Mouse (Mus musculus) kidney, postnatal 36 days (tissue): ENCODE results near the gene Tspan2.

Experiments
- DNase-seq, 2 experiments: peaks; one replicate each; pipeline ENCODE4 v3.0.0; 2021 to 2022; ENCODE audit warnings: mixed read lengths in 2 of 2

Gene Tspan2

GRCm38 (mm10) chr3:102735031-102735558, 766 bp downstream of the Tspan2 start:
- peak in 1 of 2 experiments; percentile 40 for DNase-seq

- no peak for DNase-seq
These were observed 1.3 kb downstream of the Tspan2 start for GRCm38 (mm10) chr3:102735638-102736037.

DNA sequence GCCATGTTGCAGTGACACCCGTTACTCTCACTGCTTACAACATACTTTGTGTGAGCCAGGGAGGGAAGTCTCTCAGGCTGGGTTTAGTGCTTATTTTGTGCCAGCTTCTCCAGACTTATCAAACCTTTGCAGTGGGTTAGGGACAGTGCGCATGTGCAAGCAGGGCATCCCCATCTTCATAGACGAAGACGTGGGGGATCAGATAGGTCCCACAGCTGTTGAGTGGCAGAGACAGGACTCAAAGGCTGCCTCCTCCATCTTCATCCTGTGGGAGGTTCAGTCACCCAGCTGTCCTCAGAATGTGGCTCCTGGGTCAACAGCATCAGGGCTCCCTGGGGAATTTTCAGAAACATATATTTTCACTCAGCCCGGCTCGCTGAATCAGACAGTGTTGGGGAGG, 2.1 kb downstream of the Tspan2 start:
- no peak for DNase-seq

- DNase-seq, result no peak
These were observed 2.8 kb downstream of the Tspan2 start for GRCm38 (mm10) chr3:102737106-102737505.

- DNase-seq, result peak in 1 of 2 experiments; percentile 35
These were observed 4.0 kb downstream of the Tspan2 start for GRCm38 (mm10) chr3:102738161-102738901.

GRCm38 (mm10) chr3:102738926-102739325, 4.6 kb downstream of the Tspan2 start:
- DNase-seq, result no peak

GRCm38 (mm10) chr3:102742725-102743124, 8.4 kb downstream of the Tspan2 start:
- DNase-seq, result no peak

GRCm38 (mm10) chr3:102743202-102743601, 8.9 kb downstream of the Tspan2 start:
- no peak for DNase-seq

GRCm38 (mm10) chr3:102743781-102744471, 9.6 kb downstream of the Tspan2 start:
- no peak for DNase-seq

GRCm38 (mm10) chr3:102744657-102745056, 10.3 kb downstream of the Tspan2 start:
- DNase-seq, result no peak

GRCm38 (mm10) chr3:102746174-102746573, 11.8 kb downstream of the Tspan2 start:
- no peak for DNase-seq

- DNase-seq, result no peak
These were observed 13.7 kb downstream of the Tspan2 start for GRCm38 (mm10) chr3:102748038-102748437.

DNA sequence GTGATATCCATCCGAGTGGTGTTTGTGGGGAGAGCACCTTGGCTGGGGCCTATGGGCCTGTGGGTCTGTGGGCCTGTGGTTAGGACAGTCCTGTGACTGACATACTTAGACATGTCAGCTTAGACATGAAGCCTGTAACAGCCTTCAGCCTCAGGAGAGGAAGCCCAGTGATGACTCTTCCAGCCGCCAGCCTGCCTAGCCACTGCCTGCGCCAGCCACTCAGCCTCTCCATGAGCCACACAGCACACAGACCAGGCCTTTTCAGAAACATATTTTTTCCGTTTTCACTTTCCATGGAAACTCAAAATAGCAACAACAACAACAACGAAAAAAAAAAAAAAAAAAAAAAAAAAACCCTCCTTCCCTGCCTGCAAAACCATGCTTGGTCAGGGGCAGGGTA, 14.4 kb downstream of the Tspan2 start:
- DNase-seq, result no peak

DNA sequence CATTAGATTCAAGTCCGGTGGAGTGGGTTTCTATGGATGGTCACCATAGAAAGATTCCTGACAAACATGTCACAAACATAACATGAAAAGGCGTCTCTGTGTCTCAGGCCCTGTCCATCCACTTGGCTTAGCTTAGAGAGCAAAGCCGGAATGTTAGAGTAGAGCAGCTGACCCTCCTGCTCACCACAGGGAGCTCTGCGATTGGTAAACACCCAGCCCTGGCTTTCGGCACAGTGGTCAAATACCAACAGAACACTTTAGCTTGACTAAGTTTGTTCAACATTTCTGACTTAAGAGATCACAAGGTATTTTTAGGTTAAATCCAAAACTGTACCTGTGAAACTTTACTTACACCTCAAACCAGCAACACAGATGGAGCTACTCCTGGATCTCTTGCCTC, 16.8 kb downstream of the Tspan2 start:
- no peak for DNase-seq

DNA sequence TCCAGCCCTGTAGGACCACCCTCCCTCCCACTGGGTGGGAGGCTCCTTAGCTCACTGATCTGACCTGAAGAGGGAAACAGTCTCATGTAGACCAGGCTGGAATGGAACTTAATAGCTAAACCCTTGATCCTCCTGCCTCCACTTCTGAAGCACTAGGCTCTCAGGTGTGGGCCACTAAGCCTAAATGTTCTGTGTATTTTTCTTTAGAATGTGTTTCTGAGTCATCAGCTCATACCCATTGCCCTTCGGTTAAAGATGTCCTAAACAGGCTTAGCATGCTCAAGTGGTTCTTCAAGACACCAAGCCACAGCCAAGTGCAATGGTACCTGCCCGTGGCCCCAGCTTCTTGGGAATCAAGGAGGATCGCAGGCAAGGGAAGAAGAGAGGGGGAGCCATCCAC, 17.2 kb downstream of the Tspan2 start:
- DNase-seq, result no peak

DNA sequence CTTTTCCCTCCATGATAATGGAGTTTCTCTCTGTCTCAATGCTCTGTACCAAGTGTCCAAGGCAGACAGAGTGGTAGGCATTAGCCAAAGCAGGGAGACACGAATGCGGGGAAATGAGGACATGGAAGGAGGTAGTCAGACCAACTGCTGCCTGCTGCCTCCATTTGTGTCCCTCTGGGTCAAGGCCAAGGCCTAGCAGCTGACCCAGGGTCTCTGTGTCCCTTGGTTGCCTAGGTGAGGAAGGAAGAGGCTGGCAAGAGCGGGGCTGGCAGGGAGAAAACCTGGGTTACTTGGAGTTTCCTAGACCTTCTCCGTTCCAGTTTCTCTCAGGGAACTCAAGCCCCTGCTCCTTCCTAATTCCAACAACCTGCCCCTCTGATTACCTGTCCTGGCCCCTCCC, 17.7 kb downstream of the Tspan2 start:
- DNase-seq, result no peak

GRCm38 (mm10) chr3:102752457-102752856, 18.1 kb downstream of the Tspan2 start:
- DNase-seq, result no peak

GRCm38 (mm10) chr3:102755801-102756200, 21.5 kb downstream of the Tspan2 start:
- peak in 1 of 2 experiments; percentile 7 for DNase-seq

GRCm38 (mm10) chr3:102757019-102757418, 22.7 kb downstream of the Tspan2 start:
- no peak for DNase-seq

- no peak for DNase-seq
These were observed 25.9 kb downstream of the Tspan2 start for GRCm38 (mm10) chr3:102760236-102760635.

- DNase-seq, result no peak
These were observed 28.1 kb downstream of the Tspan2 start for GRCm38 (mm10) chr3:102762388-102762787.

DNA sequence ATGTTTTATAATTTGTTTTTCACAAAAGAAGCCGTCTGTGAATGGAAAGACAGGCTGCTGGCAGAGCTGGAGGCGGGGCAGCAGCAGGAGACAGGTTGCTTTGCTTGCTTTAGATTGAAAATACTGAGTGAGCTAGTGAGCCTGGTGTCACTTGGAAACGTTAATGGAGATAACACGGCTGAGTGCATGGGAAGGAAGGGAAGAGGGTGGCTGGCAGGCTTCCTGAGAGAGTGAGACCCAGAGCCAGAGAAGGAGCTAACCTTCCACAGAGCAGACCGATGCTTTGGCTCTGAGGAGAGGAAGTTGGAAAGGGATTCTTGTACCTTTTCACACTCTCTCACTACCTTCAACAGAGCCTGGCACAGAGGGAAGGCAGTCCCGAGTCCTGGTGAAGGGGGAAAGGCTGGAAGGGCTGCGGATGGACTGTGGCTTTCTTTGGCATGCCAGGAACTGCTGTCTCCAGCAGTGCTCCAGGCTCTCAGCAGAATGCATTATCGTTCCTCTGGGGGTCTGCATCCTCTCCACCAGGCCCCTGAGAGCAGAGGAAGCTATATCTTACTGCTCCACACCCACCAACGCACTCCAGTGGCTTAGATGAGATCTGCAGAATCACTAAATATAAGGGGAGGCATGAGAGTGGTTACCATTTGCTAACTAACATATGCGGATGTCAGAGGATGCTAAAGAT, 29.5 kb downstream of the Tspan2 start:
- no peak for DNase-seq

DNA sequence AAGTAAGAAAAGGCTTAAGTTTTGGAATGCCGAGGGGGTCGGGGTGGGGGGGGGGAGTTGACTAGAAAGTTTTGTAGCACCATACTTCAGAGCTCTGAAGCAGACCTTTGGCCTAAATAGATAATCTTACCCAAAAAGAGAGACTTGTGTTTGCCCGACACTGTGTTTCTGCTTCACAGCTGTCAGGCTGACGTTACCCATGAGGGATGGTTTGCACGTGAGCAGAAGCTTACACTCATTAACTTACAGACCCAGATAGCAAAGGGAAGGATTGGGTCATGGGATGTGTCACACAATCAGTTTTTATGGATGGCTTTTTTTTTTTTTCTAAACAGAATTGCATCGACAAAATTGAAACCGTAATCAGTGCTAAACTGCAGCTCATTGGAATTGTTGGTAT, 30.5 kb downstream of the Tspan2 start:
- no peak for DNase-seq

- DNase-seq, result no peak
These were observed 38.7 kb downstream of the Tspan2 start for GRCm38 (mm10) chr3:102773018-102773417.
